Mouse (Mus musculus) MEL-GATA-1-ER (cell line): Measurements from ENCODE around the gene Parm1.
A peak's percentile ranks its signal among the peaks of the same experiment; 100 is the strongest.

ENCODE experiments used
- DNase-seq: peaks from one replicate; pipeline ENCODE4 v3.0.0-alpha.2; 2012; ENCODE audit warnings: low read depth; ENCODE audit errors: extremely low read depth

Parm1 gene

GRCm38 (mm10) chr5:91517480-91518301 is at the start of gene Parm1:
Parm1 (plus strand) TSS chr5:91517615.
- DNase-seq = peak; percentile 81

GRCm38 (mm10) chr5:91475241-91475640 is 42.2 kb upstream of the Parm1 start:
- DNase-seq = no peak

- no peak for DNase-seq
Measured at GRCm38 (mm10) chr5:91476863-91477262, 40.6 kb upstream of the Parm1 start.

- DNase-seq = peak; percentile 22
Measured at GRCm38 (mm10) chr5:91478673-91479072, 38.7 kb upstream of the Parm1 start.

- DNase-seq = peak; percentile 56
Measured at GRCm38 (mm10) chr5:91480129-91480528, 37.3 kb upstream of the Parm1 start.

GRCm38 (mm10) chr5:91484324-91484723 is 33.1 kb upstream of the Parm1 start:
- DNase-seq = no peak

- DNase-seq = no peak
Measured at GRCm38 (mm10) chr5:91494456-91494855, 23.0 kb upstream of the Parm1 start.

GRCm38 (mm10) chr5:91501361-91501760 is 16.1 kb upstream of the Parm1 start:
- DNase-seq = no peak

- DNase-seq = no peak
Measured at GRCm38 (mm10) chr5:91502366-91502765, 15.0 kb upstream of the Parm1 start.

- DNase-seq = peak; percentile 73
Measured at GRCm38 (mm10) chr5:91504320-91504922, 13.0 kb upstream of the Parm1 start.

GRCm38 (mm10) chr5:91517077-91517476 is 338 bp upstream of the Parm1 start:
- no peak for DNase-seq

- DNase-seq = no peak
Measured at GRCm38 (mm10) chr5:91518302-91518790, 931 bp downstream of the Parm1 start.

GRCm38 (mm10) chr5:91518946-91519345 is 1.5 kb downstream of the Parm1 start:
- peak; percentile 54 for DNase-seq

GRCm38 (mm10) chr5:91519521-91519920 is 2.1 kb downstream of the Parm1 start:
- DNase-seq = no peak

- DNase-seq = no peak
Measured at GRCm38 (mm10) chr5:91532748-91533496, 15.5 kb downstream of the Parm1 start.

GRCm38 (mm10) chr5:91559071-91559610 is 41.7 kb downstream of the Parm1 start:
- no peak for DNase-seq

GRCm38 (mm10) chr5:91559711-91560110 is 42.3 kb downstream of the Parm1 start:
- DNase-seq = no peak

GRCm38 (mm10) chr5:91561394-91561793 is 44.0 kb downstream of the Parm1 start:
- no peak for DNase-seq

- DNase-seq = no peak
Measured at GRCm38 (mm10) chr5:91562486-91562885, 45.1 kb downstream of the Parm1 start.

GRCm38 (mm10) chr5:91564054-91564453 is 46.6 kb downstream of the Parm1 start:
- DNase-seq = no peak

GRCm38 (mm10) chr5:91565458-91565857 is 48.0 kb downstream of the Parm1 start:
- DNase-seq = no peak

GRCm38 (mm10) chr5:91566591-91566990 is 49.2 kb downstream of the Parm1 start:
- DNase-seq = no peak
